Mouse (Mus musculus) lung, adult 2 months (tissue): ENCODE results near the gene Gstt1.

Source experiments
- CTCF ChIP-seq: fragments of 200-500 bp; IDR thresholded peaks from 2 replicates; pipeline ENCODE4 v1.5.1; 2011; ENCODE audit warnings: mild to moderate bottlenecking, low read length, control low read depth; ENCODE audit not compliant: insufficient read depth
- POLR2A ChIP-seq: fragments of 200-500 bp; IDR thresholded peaks from 2 replicates; pipeline ENCODE4 v1.6.1; 2011; ENCODE audit warnings: low read depth, mild to moderate bottlenecking, control low read depth, low read length, borderline replicate concordance; ENCODE audit errors: extremely low read depth

- TF ChIP-seq CTCF (no peak), POLR2A (no peak)
Observed at GRCm38 (mm10) chr10:75762413-75762812, 36.0 kb downstream of the Gstt1 start.
